Mouse (Mus musculus): ENCODE results near the gene Hist1h2ad. TPM values are rescaled to one million over a fixed set of nuclear protein-coding genes. Genes with fewer than 3 reads are reported as not detected.

Gene Hist1h2ad
- polyA plus RNA-seq, 1 experiment = 12.2 TPM

DNA sequence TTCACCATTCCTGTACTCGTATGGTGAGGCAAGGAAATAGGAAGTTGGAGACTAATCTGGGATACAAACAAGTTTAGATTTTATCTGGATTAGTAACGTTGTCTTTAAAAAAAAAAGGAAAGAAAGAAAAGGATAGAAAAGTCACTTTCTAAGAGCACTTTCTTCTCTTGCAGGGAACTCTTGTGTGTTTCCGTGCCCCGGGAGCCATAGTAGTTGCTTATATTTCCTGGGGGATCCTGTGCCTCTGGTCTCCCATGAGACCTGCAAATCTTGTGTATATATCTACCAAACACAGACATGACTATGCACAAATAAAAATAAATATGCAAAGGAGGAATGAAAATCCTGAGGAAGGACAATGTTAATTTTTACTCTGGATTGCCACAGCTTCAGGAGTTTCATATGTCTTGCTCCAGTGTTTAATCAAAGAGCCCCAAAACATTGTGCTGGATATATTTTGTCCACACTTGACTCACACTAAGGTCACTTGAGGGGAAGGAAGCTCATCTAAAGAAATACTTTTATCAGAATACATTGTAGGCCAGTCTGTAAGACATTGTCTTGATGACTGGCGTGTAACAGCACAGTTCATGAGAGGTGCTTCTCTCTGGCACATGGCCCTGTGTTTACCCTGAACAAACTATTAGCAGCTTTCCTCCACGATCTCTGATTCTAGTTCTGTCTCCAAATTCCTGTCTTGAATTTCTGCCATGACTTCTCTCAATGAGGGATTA is 2.9 kb downstream of the Hist1h2ad start:
- no peak for TF ChIP-seq POLR2A (IDR thresholded peaks at IDR 0.05; ENCODE audit: low read depth, low read length)
- no peak for TF ChIP-seq CTCF (IDR thresholded peaks at IDR 0.05; ENCODE audit: extremely low read depth, insufficient read depth, insufficient read length, insufficient replicate concordance)
- Histone ChIP-seq H3K36me3 (ENCODE audit: control insufficient read depth, insufficient read depth, low read length) (no peaks in the 10 kb centered on the region), H3K27me3 (ENCODE audit: control insufficient read depth, insufficient read depth, low read length) (no peaks in the 10 kb centered on the region), H3K27ac (ENCODE audit: insufficient read depth, low read length) (no peak overlapping the region), H3K4me3 (ENCODE audit: extremely low read depth, insufficient read depth, insufficient read length) (no peak overlapping the region; the same call in 1 of the 2 replicates), H3K4me1 (ENCODE audit: control insufficient read depth, insufficient read depth, insufficient read length) (peaks cover 2% of the 10 kb centered on the region; the same call in 1 of the 2 replicates)
- no peak for DNase-seq (ENCODE audit: low read depth in 1 of 2, low spot score in 2 of 2)
- WGBS = 59% methylated on average over 6 of the region's 6 CpGs

DNA sequence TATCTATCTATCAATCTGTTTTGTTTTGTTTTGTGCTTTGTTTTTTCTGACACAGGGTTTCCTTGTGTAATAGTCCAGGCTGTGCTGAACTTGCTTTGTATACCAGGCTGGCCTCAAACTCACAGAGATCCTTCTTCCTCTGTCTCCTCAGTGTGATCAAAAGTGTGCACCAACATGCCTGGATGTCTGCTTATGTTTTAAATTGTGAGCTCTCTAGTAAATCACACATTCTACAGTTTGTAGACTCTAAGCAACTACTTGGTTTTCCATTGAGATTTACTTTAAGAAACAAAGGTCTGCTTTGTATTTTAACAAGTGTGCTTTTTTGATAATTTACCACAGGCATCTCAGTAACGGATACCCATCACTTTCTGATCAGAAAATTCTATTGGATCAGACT is 3.7 kb downstream of the Hist1h2ad start:
- WGBS = 100% methylated on average over 1 of the region's 1 CpGs
- no peak for DNase-seq (ENCODE audit: low read depth in 1 of 2, low spot score in 2 of 2)
- peaks cover 2% of the 10 kb centered on the region; the same call in 1 of the 2 replicates for H3K4me1 ChIP-seq (ENCODE audit: control insufficient read depth, insufficient read depth, insufficient read length)
- H3K27ac ChIP-seq (ENCODE audit: insufficient read depth, low read length) = no peak overlapping the region
- no peaks in the 10 kb centered on the region for H3K27me3 ChIP-seq (ENCODE audit: control insufficient read depth, insufficient read depth, low read length)
- no peak overlapping the region; the same call in 1 of the 2 replicates for H3K4me3 ChIP-seq (ENCODE audit: extremely low read depth, insufficient read depth, insufficient read length)
- no peaks in the 10 kb centered on the region for H3K36me3 ChIP-seq (ENCODE audit: control insufficient read depth, insufficient read depth, low read length)
- no peak for TF ChIP-seq POLR2A (IDR thresholded peaks at IDR 0.05; ENCODE audit: low read depth, low read length)
- no peak for TF ChIP-seq CTCF (IDR thresholded peaks at IDR 0.05; ENCODE audit: extremely low read depth, insufficient read depth, insufficient read length, insufficient replicate concordance)

DNA sequence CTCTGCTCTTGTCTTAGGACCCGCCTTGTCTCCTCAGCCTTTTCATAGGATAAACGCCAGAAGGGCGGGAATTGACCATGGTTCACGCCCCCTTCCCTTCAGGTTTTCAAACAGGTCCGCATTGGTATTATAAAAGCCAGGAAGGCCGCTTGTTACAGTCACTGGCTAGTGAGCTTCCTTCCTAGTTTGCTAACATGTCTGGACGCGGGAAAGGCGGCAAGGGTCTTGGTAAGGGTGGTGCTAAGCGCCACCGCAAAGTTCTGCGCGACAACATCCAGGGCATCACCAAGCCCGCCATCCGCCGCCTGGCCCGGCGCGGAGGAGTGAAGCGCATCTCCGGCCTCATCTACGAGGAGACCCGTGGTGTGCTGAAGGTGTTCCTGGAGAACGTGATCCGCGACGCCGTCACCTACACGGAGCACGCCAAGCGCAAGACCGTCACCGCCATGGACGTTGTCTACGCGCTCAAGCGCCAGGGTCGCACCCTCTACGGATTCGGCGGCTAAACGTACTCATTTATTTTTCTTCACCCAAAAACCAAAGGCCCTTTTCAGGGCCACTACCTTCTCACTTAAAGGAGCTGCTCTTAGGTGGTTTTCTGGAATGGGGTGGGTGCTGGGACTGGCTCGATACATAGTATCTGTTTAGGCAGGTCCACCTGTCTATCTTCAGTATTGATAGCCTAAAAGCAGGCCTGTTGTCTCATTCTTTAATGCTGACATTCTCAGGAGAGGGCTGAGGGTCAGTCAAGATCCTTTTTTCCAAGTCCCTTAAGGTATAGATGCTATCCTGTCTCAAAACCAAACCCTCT is 7.4 kb downstream of the Hist1h2ad start, which contains the start of gene Hist1h4d:
Gene Hist1h4d (plus strand): TSS at position 191 of the 811 bp plus-strand sequence.
- Histone ChIP-seq H3K4me1 (ENCODE audit: control insufficient read depth, insufficient read depth, insufficient read length) (peaks cover 4% of the 10 kb centered on the region; the same call in 1 of the 2 replicates), H3K27me3 (ENCODE audit: control insufficient read depth, insufficient read depth, low read length) (no peaks in the 10 kb centered on the region), H3K36me3 (ENCODE audit: control insufficient read depth, insufficient read depth, low read length) (no peaks in the 10 kb centered on the region), H3K4me3 (ENCODE audit: extremely low read depth, insufficient read depth, insufficient read length) (peak within 1 kb of the TSS; percentile 58), H3K27ac (ENCODE audit: insufficient read depth, low read length) (peak within 1 kb of the TSS; percentile 57)
- TF ChIP-seq CTCF (IDR thresholded peaks at IDR 0.05; ENCODE audit: extremely low read depth, insufficient read depth, insufficient read length, insufficient replicate concordance) (no peak), POLR2A (IDR thresholded peaks at IDR 0.05; ENCODE audit: low read depth, low read length) (peak; percentile 99)
- DNase-seq (ENCODE audit: low read depth in 1 of 2, low spot score in 2 of 2) = peak; percentile 89 to 94
- under 1% methylated on average over 43 of the region's 43 CpGs for WGBS

DNA sequence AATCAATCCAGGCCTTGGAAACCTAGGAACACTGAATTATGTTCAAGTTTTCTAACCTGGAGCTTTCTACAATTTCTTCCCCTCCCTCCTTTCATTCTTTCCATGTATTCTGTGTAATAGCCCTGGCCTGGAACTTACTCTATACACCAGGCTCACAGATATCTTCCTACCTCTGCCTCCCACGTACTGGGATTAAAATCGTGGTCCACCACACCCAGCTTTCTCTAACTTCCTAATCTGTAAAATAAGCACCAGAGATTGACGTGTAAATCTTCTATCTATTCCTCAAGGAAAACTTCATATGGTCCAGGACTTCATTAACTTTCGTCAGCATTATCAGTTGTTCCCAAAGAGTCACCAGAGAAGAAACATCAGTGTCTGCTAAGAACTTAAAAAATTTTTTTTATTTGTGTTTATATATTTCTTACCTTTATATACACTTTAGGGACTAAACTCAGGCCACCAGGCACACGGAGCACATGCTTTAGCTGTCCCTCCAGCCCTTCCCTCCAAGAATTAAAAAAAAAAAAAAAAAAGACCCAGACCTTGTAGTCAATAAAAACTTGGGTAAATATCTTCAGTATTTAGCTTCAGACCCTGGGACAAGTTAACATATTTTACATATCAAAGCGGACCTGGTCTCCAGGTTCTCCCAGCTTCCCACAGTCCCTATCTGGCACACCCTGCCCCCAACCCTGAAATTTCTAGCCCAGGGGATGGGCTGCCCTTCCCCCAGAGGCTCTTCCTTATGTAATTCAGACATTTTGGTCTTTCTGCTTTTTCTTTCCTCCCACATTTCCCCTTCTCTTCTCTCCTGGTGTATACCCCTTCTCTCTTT is 8.3 kb downstream of the Hist1h2ad start:
- no peak for DNase-seq (ENCODE audit: low read depth in 1 of 2, low spot score in 2 of 2)
- Histone ChIP-seq H3K27ac (ENCODE audit: insufficient read depth, low read length) (peak overlapping the region; percentile 57), H3K4me3 (ENCODE audit: extremely low read depth, insufficient read depth, insufficient read length) (peak overlapping the region; percentile 58; the same call in 1 of the 2 replicates), H3K27me3 (ENCODE audit: control insufficient read depth, insufficient read depth, low read length) (no peaks in the 10 kb centered on the region), H3K4me1 (ENCODE audit: control insufficient read depth, insufficient read depth, insufficient read length) (peaks cover 3% of the 10 kb centered on the region; the same call in 1 of the 2 replicates), H3K36me3 (ENCODE audit: control insufficient read depth, insufficient read depth, low read length) (no peaks in the 10 kb centered on the region)
- TF ChIP-seq CTCF (IDR thresholded peaks at IDR 0.05; ENCODE audit: extremely low read depth, insufficient read depth, insufficient read length, insufficient replicate concordance) (no peak), POLR2A (IDR thresholded peaks at IDR 0.05; ENCODE audit: low read depth, low read length) (no peak)
- 29% methylated on average over 6 of the region's 6 CpGs for WGBS

DNA sequence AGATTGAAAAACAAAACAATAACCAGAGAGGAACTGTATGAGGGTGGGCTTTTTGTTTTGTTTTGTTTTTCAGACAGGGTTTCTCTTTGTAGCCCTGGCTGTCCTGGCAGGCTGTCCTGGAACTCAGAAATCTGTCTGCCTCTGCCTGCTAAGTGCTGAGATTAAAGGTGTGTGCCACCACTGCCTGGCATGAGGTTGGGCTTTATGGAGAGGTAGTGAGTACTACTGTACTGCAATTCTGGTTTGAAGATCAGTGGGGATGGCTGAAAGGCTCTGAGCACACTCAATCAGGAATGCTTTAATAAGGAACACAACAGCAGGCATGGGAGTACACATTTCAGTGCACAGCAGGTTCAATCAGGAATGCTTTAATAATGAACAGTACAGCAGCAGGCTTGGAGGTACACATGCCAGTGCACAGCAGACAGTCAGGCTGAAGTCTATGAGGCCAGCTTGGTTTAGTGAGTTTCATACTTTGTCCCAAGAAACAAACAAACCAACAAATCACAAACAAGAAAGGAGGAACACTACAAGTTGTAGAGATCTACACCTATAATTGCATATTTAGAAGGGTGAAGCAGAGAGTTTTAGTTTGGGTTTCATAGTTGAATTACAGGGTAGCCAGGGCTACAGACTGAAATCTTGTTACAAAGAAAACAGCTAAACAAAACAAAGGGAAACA is 9.3 kb downstream of the Hist1h2ad start:
- H3K27me3 ChIP-seq (ENCODE audit: control insufficient read depth, insufficient read depth, low read length) = no peaks in the 10 kb centered on the region
- DNase-seq (ENCODE audit: low read depth in 1 of 2, low spot score in 2 of 2) = no peak
- no peak overlapping the region for H3K4me3 ChIP-seq (ENCODE audit: extremely low read depth, insufficient read depth, insufficient read length)
- peaks cover 3% of the 10 kb centered on the region; the same call in 1 of the 2 replicates for H3K4me1 ChIP-seq (ENCODE audit: control insufficient read depth, insufficient read depth, insufficient read length)
- H3K36me3 ChIP-seq (ENCODE audit: control insufficient read depth, insufficient read depth, low read length) = no peaks in the 10 kb centered on the region
- TF ChIP-seq CTCF (IDR thresholded peaks at IDR 0.05; ENCODE audit: extremely low read depth, insufficient read depth, insufficient read length, insufficient replicate concordance) (no peak), POLR2A (IDR thresholded peaks at IDR 0.05; ENCODE audit: low read depth, low read length) (no peak)
- no peak overlapping the region; the same call in 1 of the 2 replicates for H3K27ac ChIP-seq (ENCODE audit: insufficient read depth, low read length)

DNA sequence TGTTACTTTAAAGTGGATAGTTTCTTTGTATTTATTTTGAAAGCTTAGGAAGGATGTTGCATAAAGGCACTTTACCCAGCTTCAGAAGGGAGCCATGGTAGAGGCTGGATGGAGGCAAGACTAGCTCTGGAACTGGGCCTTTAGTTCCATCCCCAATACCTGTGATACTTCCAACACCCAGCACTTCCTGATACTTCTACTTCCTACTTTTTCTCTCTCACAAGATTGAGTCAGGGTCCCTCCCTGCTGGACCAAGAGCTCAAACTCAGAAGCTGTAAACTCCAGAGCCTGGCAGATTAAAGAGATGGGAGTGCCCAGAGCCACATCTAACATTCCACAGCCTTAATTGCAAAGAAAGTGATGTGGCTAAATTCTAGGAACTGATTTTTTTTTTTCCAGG is 10.2 kb downstream of the Hist1h2ad start:
- peak overlapping the region; percentile 78 for H3K27ac ChIP-seq (ENCODE audit: insufficient read depth, low read length)
- H3K27me3 ChIP-seq (ENCODE audit: control insufficient read depth, insufficient read depth, low read length) = no peaks in the 10 kb centered on the region
- TF ChIP-seq POLR2A (IDR thresholded peaks at IDR 0.05; ENCODE audit: low read depth, low read length) = no peak
- TF ChIP-seq CTCF (IDR thresholded peaks at IDR 0.05; ENCODE audit: extremely low read depth, insufficient read depth, insufficient read length, insufficient replicate concordance) = no peak
- H3K4me3 ChIP-seq (ENCODE audit: extremely low read depth, insufficient read depth, insufficient read length) = peak overlapping the region; percentile 14; the same call in 1 of the 2 replicates
- H3K36me3 ChIP-seq (ENCODE audit: control insufficient read depth, insufficient read depth, low read length) = no peaks in the 10 kb centered on the region
- H3K4me1 ChIP-seq (ENCODE audit: control insufficient read depth, insufficient read depth, insufficient read length) = peaks cover 3% of the 10 kb centered on the region; the same call in 1 of the 2 replicates
- no peak for DNase-seq (ENCODE audit: low read depth in 1 of 2, low spot score in 2 of 2)
